Mouse (Mus musculus) gastrocnemius, postnatal 4 days (tissue): Measurements from ENCODE around the gene Kitl. TPM values are rescaled to one million over a fixed set of nuclear protein-coding genes. Genes with fewer than 3 reads are reported as not detected.

Experiments
- DNase-seq, 2 experiments: peaks; one replicate each; pipeline ENCODE4 v3.0.0; 2021 to 2022; ENCODE audit warnings: low spot score in 2 of 2, mixed read lengths in 2 of 2
- microRNA-seq: library from miRNA; unstranded; fragments of <30 nt; microRNA quantifications from one replicate; pipeline ENCODE4 v1.2.0, GENCODE M21; 2021
- total RNA-seq, 2 experiments: library from RNA; stranded (reverse); gene quantifications; 2 replicates each; pipeline ENCODE4 v1.2.3; 2021

Kitl gene
- total RNA-seq, 2 experiments from 2014 or later = 47.6 to 51.2 TPM

GRCm38 (mm10) chr10:100101115-100101514 is 85.7 kb downstream of the Kitl start:
- no peak for DNase-seq

- DNase-seq = no peak
Observed at GRCm38 (mm10) chr10:100111209-100111608, 95.8 kb downstream of the Kitl start.

- no peak for DNase-seq
Observed at GRCm38 (mm10) chr10:100115570-100115969, 100.1 kb downstream of the Kitl start.

- no peak for DNase-seq
Observed at GRCm38 (mm10) chr10:100124452-100124851, 109.0 kb downstream of the Kitl start.

DNA sequence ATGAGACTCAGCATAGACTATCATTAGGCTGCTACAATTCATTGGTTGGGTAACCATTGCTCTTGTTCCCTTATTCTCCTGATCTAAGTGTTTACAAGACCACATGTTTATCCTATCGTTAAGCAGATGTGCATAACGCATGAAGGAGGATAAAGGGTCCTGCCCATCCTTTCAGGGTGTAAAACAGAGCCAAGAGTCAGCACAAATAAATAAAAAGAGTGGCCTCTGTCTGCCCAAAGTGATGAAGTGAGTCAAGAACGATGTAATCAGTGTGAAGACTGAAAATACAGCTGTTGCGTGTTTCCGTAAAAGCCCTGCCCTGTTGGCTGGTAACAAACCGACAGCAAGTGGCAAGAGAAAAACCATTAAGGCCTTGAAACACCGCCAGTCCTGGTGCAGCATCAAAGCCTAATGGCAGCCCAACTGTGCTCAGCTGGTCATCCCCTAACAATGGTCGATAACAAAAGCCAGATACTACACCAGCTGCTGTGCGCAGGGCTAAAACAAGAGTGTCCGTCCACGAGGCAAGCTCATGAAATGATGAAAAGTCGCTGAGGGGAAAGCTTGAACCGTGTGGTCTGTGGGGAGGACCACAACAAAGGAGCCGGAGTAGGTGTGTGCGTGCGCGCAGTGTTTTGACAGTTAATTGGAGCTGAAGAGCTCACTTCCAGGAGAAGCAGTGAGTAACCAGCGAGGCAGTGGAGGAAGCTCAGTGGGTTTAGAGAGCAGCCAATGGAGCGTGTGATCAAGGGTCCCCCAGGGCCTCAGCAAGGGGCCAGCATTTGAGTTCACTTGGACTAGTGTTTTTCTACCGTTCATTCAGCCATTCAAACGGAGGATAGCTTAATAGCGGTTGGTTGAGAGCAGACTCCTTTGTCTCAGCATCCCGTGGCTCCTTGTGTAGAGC is 112.7 kb downstream of the Kitl start:
- no peak for DNase-seq

GRCm38 (mm10) chr10:100131657-100132056 is 116.2 kb downstream of the Kitl start:
- no peak for DNase-seq

GRCm38 (mm10) chr10:100132304-100132703 is 116.9 kb downstream of the Kitl start:
- DNase-seq = no peak

DNA sequence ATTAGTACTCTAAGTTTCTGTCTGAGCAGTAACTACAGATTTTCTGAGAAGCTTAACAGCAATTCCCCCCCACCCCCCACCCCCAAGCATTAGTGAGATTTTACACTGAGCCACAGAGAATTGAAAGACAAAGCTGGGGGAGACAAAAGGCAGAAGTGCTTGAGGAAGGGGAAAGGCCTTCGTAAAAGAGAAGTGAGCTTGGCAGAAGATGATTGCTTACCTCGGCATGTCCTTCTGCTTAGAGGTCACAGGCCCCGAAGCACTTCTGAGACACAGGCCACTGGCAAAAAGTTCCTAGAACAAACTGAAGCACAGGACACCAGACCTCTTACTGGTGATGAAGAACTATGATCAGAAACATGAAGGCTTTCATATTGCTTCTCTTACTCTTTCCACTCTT is 123.1 kb downstream of the Kitl start:
- DNase-seq = no peak

- DNase-seq = no peak
Observed at GRCm38 (mm10) chr10:100148123-100148522, 132.7 kb downstream of the Kitl start.

Small RNAs within 50 kb of the gene (microRNA-seq; reads per million reads assigned to microRNA genes)
- gene Gm22918 = not detected
- gene Gm25287 = not detected
